Mouse (Mus musculus): ENCODE measurements around the gene Trim15.

The Trim15 gene

DNA sequence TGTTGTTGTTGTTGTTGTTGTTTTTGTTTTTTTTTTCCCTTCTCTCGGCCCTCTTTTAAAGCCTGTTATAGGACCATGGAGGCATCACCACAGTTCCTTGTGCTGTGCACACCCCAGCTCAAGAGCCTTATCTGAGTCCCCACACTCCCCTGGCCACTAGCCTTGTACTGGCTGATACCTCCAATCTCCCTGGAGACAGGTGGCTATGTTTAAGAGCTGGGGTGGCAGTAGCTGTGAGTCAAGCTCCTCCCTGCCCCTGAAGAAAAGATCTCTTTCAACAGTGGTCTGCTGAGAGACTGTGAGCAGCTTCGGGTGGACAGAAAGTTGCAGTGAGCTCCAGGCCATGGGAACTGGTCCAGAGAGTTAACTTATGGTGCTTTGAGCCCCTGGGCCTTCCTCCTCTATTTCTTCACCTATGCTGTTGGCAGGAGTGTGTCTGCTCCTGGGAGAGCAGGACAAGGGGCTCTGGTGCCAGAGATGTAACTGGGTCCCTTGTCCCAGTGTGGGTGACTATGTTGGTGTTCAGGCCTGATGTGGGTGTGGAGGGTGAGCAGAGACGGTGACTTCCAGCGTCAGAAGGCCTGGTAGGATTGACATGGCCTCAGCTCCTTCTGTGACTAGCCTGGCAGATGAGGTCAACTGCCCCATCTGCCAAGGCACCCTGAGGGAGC lies 2.4 kb upstream of the Trim15 start, which contains the start of gene Trim10:
Trim10 (plus strand) TSS at position 291 of the 671 bp plus-strand sequence.
- no peak for DNase-seq (ENCODE audit: low spot score)

- no peak for DNase-seq (ENCODE audit: low spot score)
Observed at GRCm38 (mm10) chr17:36868836-36869235, 1.8 kb upstream of the Trim15 start.

GRCm38 (mm10) chr17:36861680-36862079 lies 5.3 kb downstream of the Trim15 start:
- no peak for DNase-seq (ENCODE audit: low spot score)

- DNase-seq (ENCODE audit: low spot score), result no peak
Observed at GRCm38 (mm10) chr17:36858181-36858580, 8.8 kb downstream of the Trim15 start.

GRCm38 (mm10) chr17:36856236-36856635 lies 10.8 kb downstream of the Trim15 start:
- no peak for DNase-seq (ENCODE audit: low spot score)

DNA sequence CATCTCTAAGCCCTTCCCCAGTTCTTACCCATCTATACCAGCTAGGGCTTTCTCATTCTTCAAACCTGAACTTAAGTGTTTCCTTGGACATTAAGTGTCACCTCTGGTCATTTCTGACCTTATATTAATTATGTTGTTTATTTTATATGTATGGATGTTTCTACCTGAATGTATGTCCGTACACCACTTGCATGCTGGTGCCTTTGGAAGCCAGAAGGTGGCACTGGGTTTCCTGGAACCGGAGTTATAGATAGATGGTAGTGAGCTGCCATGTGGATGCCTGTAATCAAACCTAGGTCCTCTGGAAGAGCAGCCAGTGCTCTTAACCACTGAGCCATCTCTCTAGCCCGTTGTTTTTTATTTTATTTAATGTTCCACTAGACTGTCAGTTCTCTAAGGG lies 11.5 kb downstream of the Trim15 start:
- no peak for DNase-seq (ENCODE audit: low spot score)

GRCm38 (mm10) chr17:36851627-36852026 lies 15.4 kb downstream of the Trim15 start:
- no peak for DNase-seq (ENCODE audit: low spot score)

DNA sequence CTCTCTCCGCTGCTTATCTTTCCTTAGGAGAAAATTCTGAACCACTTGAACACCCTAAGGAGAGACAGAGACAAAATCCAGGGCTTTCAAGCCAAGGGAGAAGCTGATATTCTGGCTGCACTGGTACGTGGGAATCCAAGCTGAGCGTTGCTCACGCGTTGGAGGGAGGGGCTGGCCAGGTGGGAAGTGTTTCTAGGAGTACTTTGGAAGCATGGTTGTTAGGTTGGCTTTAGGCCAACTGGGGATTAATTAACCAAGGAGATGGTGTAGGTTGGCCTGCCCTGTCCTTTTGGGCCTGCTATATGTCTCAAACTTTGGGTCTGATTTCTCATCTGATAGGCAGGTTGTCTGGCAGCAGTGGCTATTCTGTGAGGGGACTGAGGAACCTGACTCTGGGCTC lies 15.8 kb downstream of the Trim15 start:
- DNase-seq (ENCODE audit: low spot score), result no peak

DNA sequence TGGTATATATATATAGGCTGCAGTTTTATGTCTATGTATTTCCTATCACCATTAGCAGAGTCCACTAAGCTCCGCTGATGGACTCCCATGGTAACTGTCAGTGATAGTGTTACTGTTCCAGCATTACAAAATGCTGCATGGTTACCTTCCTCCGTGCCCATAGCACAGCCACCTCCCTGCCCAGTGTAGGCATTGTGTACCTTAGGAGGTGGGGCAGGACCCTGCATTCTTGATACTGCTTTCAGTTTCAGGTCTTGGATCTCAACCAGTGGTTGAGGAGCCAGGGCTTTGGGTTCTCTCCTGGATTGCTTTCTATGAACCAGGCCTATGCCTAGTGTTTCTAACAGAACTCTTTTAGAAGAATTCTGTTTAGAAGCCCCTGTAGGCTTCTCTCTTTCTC lies 17.0 kb downstream of the Trim15 start:
- DNase-seq (ENCODE audit: low spot score), result no peak

DNA sequence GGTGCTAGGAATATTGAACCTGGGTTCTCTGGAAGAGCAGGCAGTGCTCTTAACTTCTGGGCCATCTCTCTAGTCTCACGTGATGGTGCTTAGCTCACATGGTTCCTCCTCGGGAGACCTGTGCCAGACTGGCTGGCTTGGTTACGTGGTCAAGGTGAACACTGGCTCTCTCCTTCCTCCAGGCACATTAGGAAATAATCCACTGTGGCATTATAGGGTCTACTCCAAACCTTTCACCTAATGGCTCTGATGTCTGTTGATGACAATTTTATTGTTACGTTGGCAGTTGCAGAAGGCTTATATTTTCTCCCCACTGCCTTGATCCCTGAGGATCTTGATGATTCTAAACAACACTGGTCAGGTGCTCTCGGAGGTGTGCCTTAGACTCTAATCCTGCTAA lies 18.1 kb downstream of the Trim15 start:
- DNase-seq (ENCODE audit: low spot score), result no peak

DNA sequence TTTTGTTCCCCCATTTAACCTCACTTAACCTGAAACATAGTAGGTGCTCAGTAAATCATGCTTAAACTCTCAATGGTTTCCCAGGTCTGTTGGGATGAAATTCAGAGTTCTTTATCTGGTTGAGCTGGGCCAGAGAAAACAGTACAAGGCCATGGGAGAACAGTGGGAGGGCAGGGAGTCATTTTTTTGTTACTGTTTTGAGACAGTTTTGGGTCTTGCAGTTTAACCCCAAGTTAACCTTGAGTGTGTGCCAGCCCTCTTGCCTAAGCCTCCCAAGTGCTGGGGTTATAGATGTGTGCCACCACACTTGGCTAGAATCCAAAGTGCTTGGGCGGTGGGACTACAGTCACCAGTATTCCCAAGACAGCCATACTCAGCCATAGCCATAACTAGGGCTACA lies 22.3 kb downstream of the Trim15 start:
- DNase-seq (ENCODE audit: low spot score), result no peak

GRCm38 (mm10) chr17:36844286-36844719 lies 22.7 kb downstream of the Trim15 start:
- no peak for DNase-seq (ENCODE audit: low spot score)

- no peak for DNase-seq (ENCODE audit: low spot score)
Observed at GRCm38 (mm10) chr17:36843696-36844095, 23.3 kb downstream of the Trim15 start.

DNA sequence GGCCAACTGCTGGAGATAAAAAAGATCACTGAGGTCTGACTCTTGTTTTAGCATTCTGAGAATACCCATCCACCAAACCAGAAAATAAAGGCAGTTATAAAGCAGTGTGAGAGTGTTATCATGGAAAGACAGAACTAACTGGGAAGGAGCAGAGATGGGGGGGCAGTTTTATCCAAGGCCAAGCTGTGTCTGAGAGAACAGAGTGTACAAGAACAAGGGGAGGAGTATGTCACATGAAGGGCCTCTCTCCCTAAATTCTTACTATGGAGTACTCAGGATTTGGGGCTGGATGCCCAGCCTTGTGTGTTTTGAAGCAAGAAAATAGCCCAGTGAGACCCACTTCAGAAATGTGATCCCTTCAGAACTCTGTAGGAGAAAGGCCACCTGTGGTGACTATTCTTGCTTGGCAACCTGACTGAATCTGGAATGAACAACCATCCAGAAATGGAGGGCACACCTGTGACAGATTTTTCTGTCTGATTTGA lies 26.0 kb downstream of the Trim15 start:
- DNase-seq (ENCODE audit: low spot score), result no peak

DNA sequence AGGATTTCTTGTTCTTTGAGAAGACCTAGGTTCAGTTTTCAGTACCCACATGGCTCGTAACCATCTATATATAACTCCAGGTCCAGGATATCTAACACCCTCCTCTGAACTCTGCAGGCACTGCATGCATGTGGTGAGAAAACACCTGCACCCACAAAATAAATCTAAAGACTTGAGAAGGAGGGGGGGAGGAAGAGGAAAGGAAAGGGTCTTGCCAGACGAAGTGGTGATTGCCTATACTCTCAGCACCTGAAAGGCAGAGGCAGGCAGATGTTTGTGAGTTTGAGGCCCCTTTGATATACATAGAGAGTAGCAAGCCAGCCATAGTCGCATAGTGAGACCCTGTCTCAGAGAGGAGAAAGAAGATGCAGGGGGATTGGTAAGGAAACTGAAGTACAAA lies 27.1 kb downstream of the Trim15 start:
- DNase-seq (ENCODE audit: low spot score), result no peak

DNA sequence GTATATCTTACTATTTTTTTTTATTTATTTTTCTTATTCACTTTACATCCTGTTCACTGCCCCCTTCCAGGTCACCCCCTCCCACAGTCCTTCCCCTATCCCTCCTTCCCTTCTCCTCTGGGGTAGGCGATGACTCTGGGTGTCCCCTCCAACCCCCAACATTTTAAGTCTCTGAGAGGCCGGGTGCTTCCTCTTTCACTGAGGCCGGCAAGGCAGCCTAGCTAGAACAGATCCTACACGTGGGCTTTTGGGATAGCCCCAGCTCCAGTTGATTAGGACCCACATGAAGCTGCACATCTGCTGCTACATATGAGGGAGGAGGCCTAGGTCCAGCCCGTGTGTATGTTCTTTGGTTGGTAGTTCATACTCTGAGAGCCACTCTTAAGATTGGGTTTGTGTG lies 28.0 kb downstream of the Trim15 start:
- DNase-seq (ENCODE audit: low spot score), result no peak

DNA sequence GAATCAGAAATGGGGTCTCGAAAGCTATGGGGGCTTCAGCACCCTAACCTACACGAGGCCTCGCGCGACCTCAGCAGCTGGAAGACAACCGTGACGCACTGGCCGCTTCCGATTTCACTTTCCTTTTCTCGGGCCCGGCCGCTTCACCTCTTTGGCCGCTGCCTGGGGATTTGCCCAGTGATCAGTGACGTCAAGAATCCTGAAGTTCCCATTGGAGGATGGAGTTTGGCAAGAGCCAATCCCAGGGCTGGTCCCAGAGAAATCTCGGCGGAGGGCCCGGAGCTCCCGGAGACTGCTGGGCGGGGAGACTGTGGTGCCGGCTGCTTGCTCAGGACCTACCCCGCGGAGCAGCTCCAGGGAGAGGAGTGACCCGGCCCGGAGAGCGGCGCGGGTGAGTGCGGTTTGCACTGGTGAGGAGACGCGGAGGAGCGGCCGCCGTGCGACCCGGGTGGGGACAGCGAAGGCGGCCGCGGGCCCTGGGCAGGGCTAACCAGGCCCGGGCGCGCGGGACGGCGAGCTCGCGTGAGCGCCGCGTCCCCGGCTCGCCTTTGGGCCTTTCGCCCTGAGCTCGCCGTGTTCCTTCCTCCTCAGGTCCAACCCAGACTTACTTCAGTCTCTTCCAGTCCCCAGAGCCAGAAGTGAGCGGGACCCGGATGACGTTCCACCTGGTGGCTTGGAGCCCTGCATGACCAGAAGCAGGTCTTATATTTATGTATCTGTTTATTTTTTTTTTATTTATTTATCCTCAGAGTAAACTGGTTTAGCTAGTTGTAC lies 29.9 kb downstream of the Trim15 start, which contains the start of gene Trim26:
Trim26 (plus strand) TSS at position 261 of the 774 bp plus-strand sequence.
- peak; percentile 98 for DNase-seq (ENCODE audit: low spot score)

GRCm38 (mm10) chr17:36836427-36836812 lies 30.6 kb downstream of the Trim15 start:
- DNase-seq (ENCODE audit: low spot score), result no peak

DNA sequence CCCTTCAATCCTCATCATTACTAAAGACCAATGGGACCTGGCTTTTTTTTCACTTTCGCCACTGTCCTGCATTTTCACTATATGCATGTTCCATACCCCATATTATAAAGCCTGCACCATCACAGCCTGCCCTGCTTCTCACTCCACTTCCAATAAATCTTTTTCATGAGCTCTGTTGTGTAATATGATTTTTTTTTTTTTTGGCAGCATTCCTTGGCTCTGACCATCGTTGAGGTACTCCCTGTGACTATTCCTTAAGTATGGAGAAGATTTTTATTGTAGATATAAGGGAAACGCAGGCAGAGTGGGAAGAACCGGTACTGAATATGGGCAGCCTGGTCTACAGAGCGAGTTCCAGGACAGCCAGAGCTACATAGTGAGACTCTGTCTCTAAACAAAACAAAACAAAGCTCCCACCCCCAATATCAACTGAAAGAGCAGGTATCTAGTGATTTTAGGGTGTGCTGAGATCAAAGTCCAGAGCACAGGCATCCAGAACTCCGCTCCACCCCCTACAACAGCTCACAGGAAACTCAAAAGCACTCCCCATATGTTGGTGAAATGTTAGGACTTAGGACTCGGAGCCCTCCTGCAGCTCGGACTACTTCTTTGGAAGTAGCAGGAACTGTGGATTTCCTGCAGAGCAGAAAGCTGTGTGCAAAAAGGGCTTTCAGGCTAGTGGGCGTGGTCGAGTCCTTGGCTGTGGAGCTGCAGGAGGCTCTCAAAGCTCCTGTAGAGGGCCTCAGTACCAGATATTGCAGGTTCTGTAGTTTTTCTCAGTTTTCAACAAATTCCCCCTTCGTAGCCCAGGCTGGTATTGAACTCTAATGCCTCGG lies 31.2 kb downstream of the Trim15 start:
- peak; percentile 15 for DNase-seq (ENCODE audit: low spot score)

- DNase-seq (ENCODE audit: low spot score), result no peak
Observed at GRCm38 (mm10) chr17:36832694-36833093, 34.3 kb downstream of the Trim15 start.

DNA sequence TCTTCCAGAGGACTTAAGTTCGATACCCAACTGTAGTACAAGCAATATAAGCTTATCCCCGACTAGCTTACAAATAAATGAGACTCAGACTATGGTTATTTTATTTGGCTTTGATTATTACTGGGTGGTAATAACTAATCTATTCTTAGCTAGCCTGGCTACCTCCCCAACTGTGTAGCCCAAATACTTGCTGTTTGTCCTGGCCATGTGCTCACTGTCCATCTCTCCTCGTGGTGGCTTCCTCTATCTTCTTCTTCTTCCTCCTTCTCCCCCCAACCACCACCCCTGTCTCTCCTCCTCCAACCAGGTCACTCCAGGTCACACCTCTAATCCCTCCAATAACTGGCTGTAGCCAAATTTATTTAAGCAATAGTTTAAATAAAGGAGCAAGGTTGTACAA lies 36.5 kb downstream of the Trim15 start:
- no peak for DNase-seq (ENCODE audit: low spot score)

DNA sequence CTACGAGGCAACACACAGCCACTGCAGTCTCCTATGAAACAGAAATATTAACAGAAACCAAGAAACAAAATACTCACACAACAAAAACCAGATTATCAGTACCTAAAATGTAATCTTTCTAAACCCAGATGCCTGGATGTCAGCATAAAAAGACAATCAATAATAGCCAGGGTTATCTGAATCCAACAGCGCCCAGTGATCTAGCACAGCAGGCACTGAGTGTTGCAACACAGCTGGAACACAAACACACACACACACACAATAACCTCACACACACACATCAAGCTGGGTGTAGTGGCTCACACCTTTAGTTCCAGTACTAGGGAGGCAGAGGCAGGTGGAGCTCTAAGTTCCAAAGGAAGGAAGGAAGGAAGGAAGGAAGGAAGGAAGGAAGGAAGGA lies 38.5 kb downstream of the Trim15 start:
- no peak for DNase-seq (ENCODE audit: low spot score)

All from layer of hippocampus, adult 9-10 months (tissue).